Mouse (Mus musculus): Measurements from ENCODE around the gene Etnk1.

- TF ChIP-seq POLR2AphosphoS5 (IDR thresholded peaks at IDR 0.05; ENCODE audit: insufficient replicate concordance, low read depth, low read length) (no peak), CTCF (IDR thresholded peaks at IDR 0.05; ENCODE audit: low read depth, low read length) (no peak), GATA1 (IDR thresholded peaks at IDR 0.05; ENCODE audit: borderline replicate concordance, low read length) (no peak)
Measured at GRCm38 (mm10) chr6:143203097-143203496, 36.1 kb downstream of the Etnk1 start.
